Mouse (Mus musculus) cortical plate, adult 2 months (tissue): Measurements from ENCODE around the gene Mgmt.

Experiments
- CTCF ChIP-seq: fragments of 200-500 bp; IDR thresholded peaks from 2 replicates; pipeline ENCODE4 v1.5.1; 2011; ENCODE audit warnings: mild to moderate bottlenecking, control low read depth, low read length; ENCODE audit not compliant: insufficient read depth; ENCODE audit errors: extremely low read depth
- POLR2A ChIP-seq: fragments of 200-500 bp; IDR thresholded peaks from 2 replicates; pipeline ENCODE4 v1.6.1; 2011; ENCODE audit warnings: mild to moderate bottlenecking, low read length, control low read depth; ENCODE audit not compliant: insufficient read depth; ENCODE audit errors: extremely low read depth

DNA sequence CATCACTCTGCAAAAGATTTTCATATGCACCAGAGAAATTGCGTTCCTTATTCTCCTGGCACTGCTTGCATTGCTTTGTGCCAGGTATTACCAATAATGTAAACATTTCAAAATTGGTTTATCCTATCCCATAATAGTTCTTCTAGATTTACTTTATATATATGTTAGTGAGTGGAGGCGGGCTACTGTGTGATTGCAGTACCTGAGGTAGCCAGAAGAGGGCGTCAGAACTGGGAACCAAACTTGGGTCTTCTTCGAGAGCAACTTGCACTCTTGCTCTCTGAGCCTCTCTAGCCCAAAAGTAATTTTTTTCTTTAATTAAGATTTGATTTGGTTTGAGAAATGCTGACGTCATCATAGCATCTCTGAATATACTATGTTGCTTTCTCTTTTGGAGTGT, 159.9 kb downstream of the Mgmt start:
- TF ChIP-seq CTCF (no peak), POLR2A (no peak)
